Mouse (Mus musculus) brain, embryonic 14.5 days (tissue): ENCODE measurements around the gene Dlgap1. TPM values are rescaled to one million over a fixed set of nuclear protein-coding genes. Genes with fewer than 3 reads are reported as not detected.
"Not testable (repeated sequence)": the region's sequence is repeated elsewhere in the genome, so short reads cannot be mapped to it uniquely, and the experiment has no call there.

Source experiments
- DNase-seq: peaks from one replicate; pipeline ENCODE4 v3.0.0-alpha.2; 2011; ENCODE audit warnings: low read depth
- CTCF ChIP-seq: fragments of 200-500 bp; IDR thresholded peaks from 2 replicates; pipeline ENCODE4 v1.5.1; 2012; ENCODE audit warnings: inconsistent platforms, mild to moderate bottlenecking, moderate library complexity, borderline replicate concordance; ENCODE audit not compliant: insufficient read depth, insufficient read length; ENCODE audit errors: extremely low read depth
- POLR2A ChIP-seq: fragments of 200-500 bp; IDR thresholded peaks from 2 replicates; pipeline ENCODE4 v1.6.1; 2012; ENCODE audit warnings: mild to moderate bottlenecking, inconsistent platforms, borderline replicate concordance; ENCODE audit not compliant: poor library complexity, insufficient read depth, insufficient read length, severe bottlenecking; ENCODE audit errors: extremely low read depth
- polyA plus RNA-seq: library from polyadenylated mRNA; depleted of rRNA; stranded (reverse); fragments of >200 nt; gene quantifications from 2 replicates; pipeline ENCODE4 v1.2.3, GENCODE M21; 2012

Gene Dlgap1
- polyA plus RNA-seq, 1 experiment = 25.4 TPM

DNA sequence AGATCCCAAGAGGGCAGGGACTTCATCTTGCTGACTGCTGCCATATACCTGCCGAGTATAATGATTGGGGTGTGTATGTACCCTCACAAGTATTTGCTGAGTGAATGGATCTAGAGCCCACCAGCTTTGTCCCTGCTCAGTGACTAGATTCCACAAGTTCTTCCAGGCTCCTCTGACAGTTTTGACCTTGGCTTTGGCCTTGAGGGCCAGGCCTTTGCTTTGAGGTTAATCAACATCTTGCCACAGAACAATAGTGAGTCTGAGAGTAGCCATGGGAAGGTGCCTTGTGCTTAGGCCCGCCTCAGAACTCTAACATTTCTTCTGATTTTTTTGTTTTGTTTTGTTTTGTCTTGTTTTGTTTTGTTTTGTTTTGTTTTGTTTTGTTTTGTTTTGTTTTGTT lies 837.7 kb downstream of the Dlgap1 start:
- no peak for TF ChIP-seq POLR2A
- no peak for TF ChIP-seq CTCF
- DNase-seq = no peak

DNA sequence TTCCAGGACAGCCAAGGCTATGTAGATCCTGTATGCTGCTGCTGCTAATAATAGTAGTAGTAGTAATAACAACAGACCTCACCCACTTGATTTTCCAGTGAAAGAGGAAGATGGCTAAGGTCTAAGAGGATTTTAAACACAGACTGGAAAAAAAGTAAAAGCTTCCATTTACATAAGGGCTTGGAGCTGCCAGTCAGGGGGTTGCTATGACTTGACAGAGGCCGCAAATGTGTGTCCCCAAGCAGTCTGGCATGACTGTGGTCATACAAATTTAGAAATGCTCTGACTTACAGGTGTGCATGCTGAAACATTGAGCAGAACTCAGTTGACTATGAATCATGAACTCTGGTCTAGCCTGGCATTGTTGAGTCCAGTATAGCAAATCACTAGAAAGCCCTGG lies 839.0 kb downstream of the Dlgap1 start:
- TF ChIP-seq CTCF = no peak
- no peak for TF ChIP-seq POLR2A
- DNase-seq = no peak

DNA sequence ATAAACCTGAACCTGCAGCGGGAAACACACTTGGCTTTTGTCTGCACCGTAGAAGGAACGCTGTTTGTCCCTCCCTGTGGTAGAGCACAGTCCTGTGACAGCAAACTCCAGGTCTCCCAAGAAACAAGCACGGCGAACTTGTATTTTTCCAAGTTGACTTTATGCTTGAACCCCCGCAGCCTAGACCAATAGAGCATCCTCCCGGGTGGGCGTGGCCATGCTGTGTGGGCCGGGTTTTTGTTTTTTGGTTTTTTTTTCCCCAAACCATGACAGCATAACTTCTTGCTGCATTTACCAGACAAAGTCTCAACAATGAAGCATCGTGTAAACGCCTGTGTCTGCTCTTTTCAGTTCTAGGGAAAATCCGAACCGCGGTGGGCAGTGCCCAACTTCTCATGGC lies 840.0 kb downstream of the Dlgap1 start:
- TF ChIP-seq POLR2A = no peak
- no peak for DNase-seq

DNA sequence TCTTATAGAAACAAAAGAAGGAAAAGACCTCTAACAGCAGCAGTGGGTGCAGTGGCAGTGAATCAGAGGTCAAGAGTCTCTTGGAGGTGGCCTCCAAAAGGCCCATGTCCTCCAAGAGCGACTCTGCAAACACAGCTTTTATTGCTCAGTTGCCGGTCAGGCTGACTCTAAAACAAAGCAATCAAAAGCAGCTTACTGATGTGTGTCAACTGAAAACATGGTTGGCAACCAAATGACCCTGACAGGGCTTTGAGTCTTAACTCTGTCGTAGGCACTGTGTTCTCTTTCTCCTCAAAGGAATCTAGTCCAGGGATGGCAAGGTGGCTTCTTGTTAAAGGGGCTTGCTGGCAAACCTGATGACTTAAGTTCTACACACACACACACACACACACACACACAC lies 840.9 kb downstream of the Dlgap1 start:
- TF ChIP-seq CTCF (no peak), POLR2A (no peak)
- no peak for DNase-seq

DNA sequence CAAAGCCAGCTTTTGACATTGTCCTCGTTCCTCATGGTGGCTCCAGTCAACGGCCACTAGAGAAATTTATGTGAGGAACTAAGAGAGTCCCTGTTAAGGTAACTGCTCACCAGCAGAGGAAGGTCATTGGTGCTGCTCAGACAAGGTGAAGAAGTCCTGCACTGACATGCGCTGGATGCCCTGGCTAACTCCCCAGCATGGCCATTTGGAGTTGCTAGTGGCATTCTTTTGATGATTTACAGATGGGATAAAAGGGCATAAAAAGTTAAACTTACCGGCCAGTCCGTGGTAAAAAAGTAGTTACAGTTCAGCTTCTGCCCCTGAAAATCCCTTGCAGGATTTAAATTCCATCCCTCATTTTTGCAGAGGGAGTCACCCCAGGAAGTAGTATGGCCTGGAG lies 841.9 kb downstream of the Dlgap1 start:
- no peak for DNase-seq
- TF ChIP-seq POLR2A (no peak), CTCF (no peak)

DNA sequence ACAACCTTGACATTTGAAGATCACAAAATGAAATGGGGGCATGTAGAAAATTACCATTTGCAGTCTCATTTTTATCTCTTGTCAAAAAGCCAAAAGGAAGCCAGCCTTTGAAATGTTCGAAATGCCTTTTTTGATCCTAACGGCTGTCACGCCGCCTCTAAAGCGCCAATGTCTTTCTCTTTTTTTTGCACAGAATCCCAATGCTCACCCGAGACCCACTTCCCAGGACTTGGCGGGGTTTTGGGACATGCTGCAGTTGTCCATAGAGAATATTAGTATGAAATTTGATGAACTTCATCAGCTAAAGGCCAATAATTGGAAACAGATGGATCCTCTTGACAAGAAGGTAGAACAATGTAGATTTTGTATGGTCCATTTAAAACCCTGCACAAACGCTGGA lies 846.1 kb downstream of the Dlgap1 start:
- DNase-seq = no peak
- TF ChIP-seq CTCF (no peak), POLR2A (no peak)

DNA sequence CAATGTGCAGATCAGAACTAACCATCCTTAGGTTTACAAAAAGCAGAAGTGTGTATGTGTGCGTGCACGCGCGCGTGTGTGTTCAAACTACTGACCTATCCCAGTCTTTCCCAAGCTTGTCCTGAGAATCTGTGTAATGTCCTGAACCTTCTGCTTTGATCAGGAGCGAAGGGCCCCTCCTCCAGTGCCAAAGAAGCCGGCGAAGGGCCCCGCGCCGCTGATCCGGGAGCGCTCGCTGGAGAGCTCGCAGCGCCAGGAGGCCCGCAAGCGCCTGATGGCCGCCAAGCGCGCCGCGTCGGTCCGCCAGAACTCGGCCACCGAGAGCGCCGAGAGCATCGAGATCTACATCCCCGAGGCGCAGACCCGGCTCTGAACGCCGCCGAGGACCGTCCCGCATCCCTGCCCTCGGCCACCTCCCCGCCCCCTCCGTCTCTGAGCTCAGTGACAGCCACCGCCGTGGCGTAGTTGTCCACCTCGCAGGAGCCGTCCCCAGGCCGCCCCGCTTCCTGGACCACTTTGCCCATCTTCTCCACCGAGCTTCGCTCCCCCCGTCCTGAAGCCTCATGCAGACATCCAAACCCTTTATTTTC lies 849.1 kb downstream of the Dlgap1 start:
- no peak for TF ChIP-seq POLR2A
- TF ChIP-seq CTCF = no peak
- peak; percentile 72 for DNase-seq

DNA sequence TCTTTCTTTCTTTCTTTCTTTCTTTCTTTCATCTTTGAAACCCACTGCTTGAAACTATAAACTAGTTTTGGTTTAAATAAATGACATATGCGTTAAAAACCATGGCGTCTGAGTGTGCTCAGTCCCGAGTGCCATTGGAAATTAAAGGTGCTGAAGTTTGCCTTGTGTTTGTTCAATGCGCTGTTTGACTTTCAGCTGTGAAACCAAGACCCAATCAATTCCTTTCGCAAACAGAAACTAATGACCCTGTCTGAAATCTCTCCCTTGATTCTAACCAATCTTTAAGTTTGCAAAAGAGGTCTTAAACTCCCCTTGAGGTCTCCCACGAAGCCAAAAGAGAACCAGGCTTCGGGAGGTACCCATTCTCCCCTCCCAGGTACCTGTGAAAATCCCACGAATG lies 854.2 kb downstream of the Dlgap1 start:
- TF ChIP-seq CTCF = no peak
- TF ChIP-seq POLR2A = no peak
- no peak for DNase-seq

DNA sequence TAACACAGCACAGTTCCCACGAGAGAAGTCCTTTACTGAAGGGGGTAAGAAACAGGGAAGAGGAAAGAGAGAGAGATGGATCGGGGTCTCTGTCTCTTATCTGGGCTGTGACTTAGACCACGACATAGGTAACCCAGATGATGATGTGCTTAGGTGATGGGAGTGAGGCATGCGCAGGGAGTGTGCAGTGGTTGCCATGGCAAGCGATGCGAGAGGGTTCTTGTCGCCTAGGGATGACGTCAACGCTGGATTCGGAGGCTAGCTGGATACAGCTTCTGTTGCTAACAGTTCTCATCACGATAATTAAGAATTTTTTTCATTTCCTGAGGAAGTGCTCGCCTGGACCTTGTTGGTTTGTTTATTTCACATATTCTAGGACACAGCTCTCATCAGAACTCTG lies 857.4 kb downstream of the Dlgap1 start:
- TF ChIP-seq CTCF (no peak), POLR2A (no peak)
- DNase-seq = no peak

DNA sequence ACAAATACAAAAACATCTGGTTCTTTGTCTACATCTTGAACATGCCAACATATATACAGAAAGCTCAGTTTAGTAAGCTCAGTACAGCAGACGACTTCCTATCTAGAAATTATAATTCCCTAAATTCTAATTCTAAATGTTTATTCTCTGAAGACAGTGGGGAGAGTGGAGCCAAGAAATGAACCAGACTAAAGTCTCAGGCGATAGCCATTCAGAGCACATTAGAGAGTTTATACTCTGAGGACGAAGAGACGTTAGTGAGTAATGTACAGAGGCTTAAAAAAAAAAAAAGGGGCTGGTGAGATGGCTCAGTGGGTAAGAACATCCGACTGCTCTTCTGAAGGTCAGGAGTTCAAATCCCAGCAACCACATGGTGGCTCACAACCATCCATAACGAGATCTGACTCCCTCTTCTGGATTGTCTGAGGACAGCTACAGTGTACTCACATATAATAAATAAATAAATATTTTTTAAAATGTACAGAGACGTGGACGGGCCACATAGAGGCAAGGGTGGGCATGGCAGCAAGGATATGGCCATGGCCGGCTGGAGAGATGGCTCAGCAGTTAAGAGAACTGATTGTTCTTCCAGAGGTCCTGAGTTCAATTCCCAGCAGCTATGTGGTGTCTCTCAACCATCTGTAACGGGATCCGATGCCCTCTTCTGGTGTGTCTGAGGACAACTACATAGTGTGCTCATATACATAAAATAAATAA lies 858.7 kb downstream of the Dlgap1 start:
- not testable (repeated sequence) for DNase-seq

DNA sequence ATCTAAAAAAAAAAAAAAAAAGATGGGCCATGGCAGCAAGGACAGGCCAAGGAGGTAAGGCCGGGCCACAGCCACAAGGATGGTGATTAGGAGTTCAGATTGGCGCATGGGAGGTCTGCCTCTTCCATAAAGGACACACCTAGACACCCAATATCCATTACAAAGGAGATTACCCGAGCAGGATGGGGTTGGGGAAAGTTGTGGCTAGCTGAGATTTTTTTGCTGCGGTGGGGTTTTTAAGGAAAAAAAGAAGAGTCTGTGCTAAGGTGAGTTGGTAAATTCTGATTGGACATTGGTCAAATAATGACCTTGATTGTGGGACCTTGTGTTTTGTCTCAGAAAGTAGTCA lies 859.3 kb downstream of the Dlgap1 start:
- TF ChIP-seq CTCF (no peak), POLR2A (no peak)
- no peak for DNase-seq

DNA sequence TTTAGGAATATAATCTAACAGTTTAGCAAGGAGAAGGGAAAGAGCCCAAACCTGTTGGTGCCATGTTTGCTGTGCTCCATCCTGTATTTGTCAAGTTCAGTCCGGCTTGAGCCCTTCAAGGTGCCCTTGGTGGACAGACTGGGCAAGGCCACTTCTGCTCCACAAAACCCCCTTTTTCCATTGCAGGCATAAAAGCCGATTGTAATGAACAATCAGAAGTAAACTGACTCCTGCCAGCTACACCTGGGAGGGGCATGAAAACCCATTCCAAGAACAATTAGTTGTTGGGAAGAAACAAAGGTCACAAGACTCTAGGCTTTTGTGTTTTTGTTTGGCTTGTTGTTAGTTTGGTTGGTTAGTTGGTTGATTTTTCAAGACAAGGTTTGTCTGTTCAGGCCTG lies 859.7 kb downstream of the Dlgap1 start:
- DNase-seq = no peak
- TF ChIP-seq CTCF (no peak), POLR2A (no peak)
